Mouse (Mus musculus) neural tube, embryonic 12.5 days (tissue): Measurements from ENCODE around the gene Pnkd. TPM values are rescaled to one million over a fixed set of nuclear protein-coding genes. Genes with fewer than 3 reads are reported as not detected.

Source experiments
- ATAC-seq: fragments of 200-750 bp; cut with Nextera tagmentation; 2 replicates; pipeline ENCODE4 v1.8.0; 2017; ENCODE audit warnings: low read depth, mild to moderate bottlenecking, moderate TSS enrichment, moderate library complexity; ENCODE audit not compliant: low FRiP score
- H3K27ac ChIP-seq: fragments of 300-500 bp; sonication (generic); 2 replicates; pipeline ENCODE4 v1.5.1; 2016
- H3K27me3 ChIP-seq: fragments of 300-500 bp; sonication (generic); replicated peaks from 2 replicates; pipeline ENCODE4 v1.6.1; 2016; ENCODE audit warnings: mild to moderate bottlenecking
- H3K36me3 ChIP-seq: fragments of 300-500 bp; sonication (generic); 2 replicates; pipeline ENCODE4 v1.6.1; 2016; ENCODE audit warnings: mild to moderate bottlenecking
- H3K4me1 ChIP-seq: fragments of 300-500 bp; sonication (generic); 2 replicates; pipeline ENCODE4 v1.6.1; 2016
- H3K4me2 ChIP-seq: fragments of 300-500 bp; sonication (generic); replicated peaks from 2 replicates; pipeline ENCODE4 v1.6.1; 2016; ENCODE audit warnings: mild to moderate bottlenecking
- H3K4me3 ChIP-seq: fragments of 300-500 bp; sonication (generic); 2 replicates; pipeline ENCODE4 v1.5.1; 2016
- H3K9ac ChIP-seq: fragments of 300-500 bp; sonication (generic); 2 replicates; pipeline ENCODE4 v1.6.1; 2016; ENCODE audit warnings: mild to moderate bottlenecking
- H3K9me3 ChIP-seq: fragments of 300-500 bp; sonication (generic); 2 replicates; pipeline ENCODE4 v1.6.1; 2016; ENCODE audit warnings: mild to moderate bottlenecking
- WGBS: fragments of 180-500 bp; shearing (Covaris S2); methylation state at CpG from one replicate; pipeline ENCODE4 v1.1.7; 2016; 5-methylcytosine and 5-hydroxymethylcytosine counted together
- polyA plus RNA-seq: library from polyadenylated mRNA; unstranded; fragments of >200 nt; fragmentation: Nextera tagmentation; extraction: Ambion mirVana; gene quantifications from 2 replicates; pipeline ENCODE4 v1.2.1, GENCODE M21; 2016

Pnkd gene
- polyA plus RNA-seq, 1 experiment from 2014 or later: 104 TPM

GRCm38 (mm10) chr1:74293306-74293960 lies 8.7 kb downstream of the Pnkd start:
- Histone ChIP-seq H3K4me3 (no peak overlapping the region), H3K9ac (no peak overlapping the region), H3K27me3 (no peaks in the 10 kb centered on the region), H3K27ac (no peak overlapping the region), H3K4me2 (no peak overlapping the region), H3K9me3 (no peaks in the 10 kb centered on the region), H3K36me3 (peaks cover 26% of the 10 kb centered on the region), H3K4me1 (peaks cover 20% of the 10 kb centered on the region)
- 90% methylated on average over 8 of the region's 8 CpGs for WGBS
- no peak for ATAC-seq

GRCm38 (mm10) chr1:74294090-74294643 lies 9.4 kb downstream of the Pnkd start:
- no peak for ATAC-seq
- H3K9ac ChIP-seq: no peak overlapping the region
- H3K4me1 ChIP-seq: peaks cover 20% of the 10 kb centered on the region
- H3K4me2 ChIP-seq: no peak overlapping the region
- no peaks in the 10 kb centered on the region for H3K27me3 ChIP-seq
- no peak overlapping the region for H3K4me3 ChIP-seq
- WGBS: 96% methylated on average over 3 of the region's 3 CpGs
- H3K27ac ChIP-seq: no peak overlapping the region
- peaks cover 26% of the 10 kb centered on the region for H3K36me3 ChIP-seq
- H3K9me3 ChIP-seq: no peaks in the 10 kb centered on the region

GRCm38 (mm10) chr1:74294733-74295455 lies 10.2 kb downstream of the Pnkd start:
- ATAC-seq: peak; percentile 14; the same call in 1 of the 2 replicates
- Histone ChIP-seq H3K27me3 (no peaks in the 10 kb centered on the region), H3K4me2 (0 out of 2 replicates have a peak overlapping the region, but pooled peaks have one; percentile 44), H3K27ac (no peak overlapping the region; the same call in 1 of the 2 replicates), H3K36me3 (peaks cover 23% of the 10 kb centered on the region), H3K9me3 (no peaks in the 10 kb centered on the region), H3K9ac (no peak overlapping the region), H3K4me3 (no peak overlapping the region), H3K4me1 (peaks cover 20% of the 10 kb centered on the region)
- 95% methylated on average over 6 of the region's 6 CpGs for WGBS

- WGBS: 24% methylated on average over 9 of the region's 9 CpGs
- peak; percentile 89 for ATAC-seq
These were observed 10.9 kb downstream of the Pnkd start for GRCm38 (mm10) chr1:74295456-74296171.

GRCm38 (mm10) chr1:74296477-74296876 lies 11.7 kb downstream of the Pnkd start:
- no peak overlapping the region for H3K9ac ChIP-seq
- no peak for ATAC-seq
- no peaks in the 10 kb centered on the region for H3K9me3 ChIP-seq
- WGBS: 65% methylated on average over 6 of the region's 6 CpGs
- H3K4me1 ChIP-seq: peaks cover 20% of the 10 kb centered on the region
- no peak overlapping the region; the same call in 1 of the 2 replicates for H3K4me2 ChIP-seq
- peak overlapping the region; percentile 51; the same call in 1 of the 2 replicates for H3K27ac ChIP-seq
- H3K4me3 ChIP-seq: no peak overlapping the region
- peaks cover 8% of the 10 kb centered on the region for H3K36me3 ChIP-seq
- H3K27me3 ChIP-seq: no peaks in the 10 kb centered on the region

More at GRCm38 (mm10) chr1:74295456-74296171, 10.9 kb downstream of the Pnkd start:
- H3K4me1 ChIP-seq: peaks cover 20% of the 10 kb centered on the region
- peak overlapping the region; percentile 44 for H3K4me2 ChIP-seq
- peak overlapping the region; percentile 51 for H3K27ac ChIP-seq
- no peaks in the 10 kb centered on the region for H3K9me3 ChIP-seq
- H3K9ac ChIP-seq: peak overlapping the region; percentile 23; the same call in 1 of the 2 replicates
- H3K27me3 ChIP-seq: no peaks in the 10 kb centered on the region
- H3K36me3 ChIP-seq: peaks cover 16% of the 10 kb centered on the region
- H3K4me3 ChIP-seq: no peak overlapping the region

- H3K27ac ChIP-seq: no peak overlapping the region
- ATAC-seq: no peak
- no peak overlapping the region for H3K9ac ChIP-seq
- no peak overlapping the region for H3K4me2 ChIP-seq
- peaks cover 20% of the 10 kb centered on the region for H3K4me1 ChIP-seq
- H3K27me3 ChIP-seq: no peaks in the 10 kb centered on the region
- H3K4me3 ChIP-seq: no peak overlapping the region
- peaks cover 4% of the 10 kb centered on the region; the same call in 1 of the 2 replicates for H3K36me3 ChIP-seq
- H3K9me3 ChIP-seq: no peaks in the 10 kb centered on the region
- WGBS: 81% methylated on average over 3 of the region's 3 CpGs
These were observed 12.5 kb downstream of the Pnkd start for GRCm38 (mm10) chr1:74297269-74297668.

- Histone ChIP-seq H3K4me3 (no peak overlapping the region), H3K9me3 (no peaks in the 10 kb centered on the region), H3K4me2 (no peak overlapping the region), H3K36me3 (peaks cover 4% of the 10 kb centered on the region; the same call in 1 of the 2 replicates), H3K27ac (no peak overlapping the region), H3K4me1 (peaks cover 21% of the 10 kb centered on the region), H3K27me3 (0 out of 2 replicates have a peak, but pooled peaks cover 4% of the 10 kb centered on the region), H3K9ac (no peak overlapping the region)
- no peak for ATAC-seq
- WGBS: 89% methylated on average over 5 of the region's 5 CpGs
These were observed 13.5 kb downstream of the Pnkd start for GRCm38 (mm10) chr1:74298157-74298750.

GRCm38 (mm10) chr1:74298996-74299395 lies 14.3 kb downstream of the Pnkd start:
- ATAC-seq: no peak
- Histone ChIP-seq H3K4me2 (no peak overlapping the region), H3K9me3 (no peaks in the 10 kb centered on the region), H3K36me3 (peaks cover 3% of the 10 kb centered on the region; the same call in 1 of the 2 replicates), H3K4me1 (peaks cover 28% of the 10 kb centered on the region), H3K27me3 (peaks cover 11% of the 10 kb centered on the region), H3K27ac (no peak overlapping the region), H3K4me3 (no peak overlapping the region), H3K9ac (no peak overlapping the region)
- 80% methylated on average over 5 of the region's 5 CpGs for WGBS

GRCm38 (mm10) chr1:74300347-74301110 lies 15.8 kb downstream of the Pnkd start:
- no peak overlapping the region for H3K9ac ChIP-seq
- WGBS: 83% methylated on average over 6 of the region's 6 CpGs
- no peaks in the 10 kb centered on the region for H3K9me3 ChIP-seq
- no peak for ATAC-seq
- no peak overlapping the region for H3K27ac ChIP-seq
- no peaks in the 10 kb centered on the region for H3K36me3 ChIP-seq
- no peak overlapping the region for H3K4me2 ChIP-seq
- H3K27me3 ChIP-seq: peaks cover 17% of the 10 kb centered on the region
- no peak overlapping the region for H3K4me3 ChIP-seq
- H3K4me1 ChIP-seq: peaks cover 25% of the 10 kb centered on the region

- Histone ChIP-seq H3K9me3 (no peaks in the 10 kb centered on the region), H3K4me2 (no peak overlapping the region), H3K4me3 (no peak overlapping the region), H3K27ac (no peak overlapping the region), H3K9ac (no peak overlapping the region), H3K4me1 (peaks cover 11% of the 10 kb centered on the region), H3K36me3 (no peaks in the 10 kb centered on the region), H3K27me3 (peaks cover 17% of the 10 kb centered on the region)
- ATAC-seq: no peak
- WGBS: 84% methylated on average over 7 of the region's 7 CpGs
These were observed 17.5 kb downstream of the Pnkd start for GRCm38 (mm10) chr1:74302229-74302628.

GRCm38 (mm10) chr1:74302835-74303234 lies 18.1 kb downstream of the Pnkd start:
- no peak overlapping the region for H3K4me3 ChIP-seq
- no peaks in the 10 kb centered on the region for H3K9me3 ChIP-seq
- H3K27me3 ChIP-seq: peaks cover 17% of the 10 kb centered on the region
- H3K27ac ChIP-seq: no peak overlapping the region
- H3K4me1 ChIP-seq: peaks cover 11% of the 10 kb centered on the region
- WGBS: 84% methylated on average over 2 of the region's 2 CpGs
- no peaks in the 10 kb centered on the region for H3K36me3 ChIP-seq
- no peak overlapping the region for H3K4me2 ChIP-seq
- ATAC-seq: no peak
- H3K9ac ChIP-seq: no peak overlapping the region
